Mouse (Mus musculus): ENCODE results near the gene Entpd7. TPM values are rescaled to one million over a fixed set of nuclear protein-coding genes. Genes with fewer than 3 reads are reported as not detected.

Entpd7 gene
- polyA plus RNA-seq, 1 experiment from 2014 or later = 7.9 TPM

DNA sequence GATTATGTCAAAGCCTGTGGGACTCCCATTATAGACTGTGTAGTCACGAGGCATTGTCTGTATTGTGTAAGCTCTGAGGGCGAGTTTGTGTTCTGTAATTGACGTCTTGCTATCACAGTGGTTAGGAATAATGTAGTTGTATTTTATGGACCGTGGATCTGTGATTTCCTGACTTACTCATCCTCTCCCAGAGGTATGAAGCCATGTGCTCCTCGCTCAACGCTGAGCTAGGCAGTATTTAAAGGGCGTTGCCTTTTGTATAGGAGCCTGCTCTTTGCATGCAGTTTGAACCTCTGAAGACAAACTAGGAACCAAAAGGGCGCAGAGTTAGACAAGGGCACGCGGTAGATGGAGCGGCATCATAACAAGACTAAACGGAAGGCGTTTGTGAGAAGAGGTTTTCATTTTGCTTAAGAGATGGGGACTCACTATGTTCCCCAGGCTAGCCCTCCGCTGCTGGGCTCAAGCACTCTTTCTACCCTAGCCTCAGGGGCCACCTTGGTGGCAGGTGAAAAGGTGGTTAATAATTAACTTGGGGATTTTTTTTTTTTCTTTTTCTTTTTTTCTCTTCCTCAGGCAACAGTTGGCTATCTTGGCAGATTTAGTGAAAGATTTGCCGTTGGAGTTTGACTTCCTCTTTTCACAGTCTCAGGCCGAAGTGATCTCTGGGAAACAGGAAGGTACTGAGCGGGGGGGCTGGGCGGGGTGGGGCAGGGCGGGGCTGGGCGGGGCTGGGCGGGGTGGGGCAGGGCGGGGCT is 21.9 kb downstream of the Entpd7 start:
- H3K27me3 ChIP-seq (ENCODE audit: insufficient read depth, poor library complexity, severe bottlenecking) = peaks cover 74% of the 10 kb centered on the region
- WGBS = 57% methylated on average over 22 of the region's 22 CpGs
- H3K9me3 ChIP-seq = no peaks in the 10 kb centered on the region
- no peaks in the 10 kb centered on the region for H3K4me1 ChIP-seq
- no peak overlapping the region for H3K27ac ChIP-seq
- DNase-seq (ENCODE audit: low spot score) = no peak
- no peak overlapping the region for H3K4me3 ChIP-seq
- H3K36me3 ChIP-seq = peaks cover 41% of the 10 kb centered on the region

DNA sequence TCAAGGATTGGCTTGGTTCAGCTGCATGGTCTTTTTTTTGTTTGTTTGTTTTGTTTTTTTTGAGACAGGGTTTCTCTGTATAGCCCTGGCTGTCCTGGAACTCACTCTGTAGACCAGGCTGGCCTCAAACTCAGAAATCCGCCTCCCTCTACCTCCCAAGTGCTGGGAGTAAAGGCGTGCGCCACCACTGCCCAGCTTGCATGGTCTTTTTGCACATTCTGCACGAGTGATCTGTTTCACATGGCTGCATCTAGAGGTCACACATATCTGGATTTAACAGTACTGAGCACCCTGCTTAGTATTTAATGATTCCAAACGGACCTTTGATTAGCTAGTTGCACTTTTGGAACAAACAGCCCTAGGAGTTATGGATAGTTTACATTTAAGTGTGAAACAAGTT is 22.5 kb downstream of the Entpd7 start:
- peaks cover 68% of the 10 kb centered on the region for H3K27me3 ChIP-seq (ENCODE audit: insufficient read depth, poor library complexity, severe bottlenecking)
- no peak for DNase-seq (ENCODE audit: low spot score)
- no peaks in the 10 kb centered on the region for H3K4me1 ChIP-seq
- peaks cover 39% of the 10 kb centered on the region for H3K36me3 ChIP-seq
- 72% methylated on average over 5 of the region's 5 CpGs for WGBS
- H3K4me3 ChIP-seq = no peak overlapping the region
- H3K27ac ChIP-seq = no peak overlapping the region
- no peaks in the 10 kb centered on the region for H3K9me3 ChIP-seq

GRCm38 (mm10) chr19:43720061-43720460 is 30.6 kb downstream of the Entpd7 start:
- peaks cover 73% of the 10 kb centered on the region for H3K27me3 ChIP-seq (ENCODE audit: insufficient read depth, poor library complexity, severe bottlenecking)
- H3K27ac ChIP-seq = no peak overlapping the region
- peaks cover 4% of the 10 kb centered on the region; the same call in 1 of the 2 replicates for H3K4me1 ChIP-seq
- WGBS = 92% methylated on average over 11 of the region's 11 CpGs
- peaks cover 53% of the 10 kb centered on the region for H3K36me3 ChIP-seq
- H3K4me3 ChIP-seq = no peak overlapping the region
- no peaks in the 10 kb centered on the region for H3K9me3 ChIP-seq
- DNase-seq (ENCODE audit: low spot score) = no peak

GRCm38 (mm10) chr19:43722891-43723290 is 33.4 kb downstream of the Entpd7 start:
- H3K36me3 ChIP-seq = peaks cover 66% of the 10 kb centered on the region
- WGBS = 60% methylated on average over 8 of the region's 8 CpGs
- no peak overlapping the region for H3K4me3 ChIP-seq
- H3K27ac ChIP-seq = no peak overlapping the region
- H3K9me3 ChIP-seq = no peaks in the 10 kb centered on the region
- peaks cover 83% of the 10 kb centered on the region for H3K27me3 ChIP-seq (ENCODE audit: insufficient read depth, poor library complexity, severe bottlenecking)
- no peak for DNase-seq (ENCODE audit: low spot score)
- peaks cover 4% of the 10 kb centered on the region; the same call in 1 of the 2 replicates for H3K4me1 ChIP-seq

DNA sequence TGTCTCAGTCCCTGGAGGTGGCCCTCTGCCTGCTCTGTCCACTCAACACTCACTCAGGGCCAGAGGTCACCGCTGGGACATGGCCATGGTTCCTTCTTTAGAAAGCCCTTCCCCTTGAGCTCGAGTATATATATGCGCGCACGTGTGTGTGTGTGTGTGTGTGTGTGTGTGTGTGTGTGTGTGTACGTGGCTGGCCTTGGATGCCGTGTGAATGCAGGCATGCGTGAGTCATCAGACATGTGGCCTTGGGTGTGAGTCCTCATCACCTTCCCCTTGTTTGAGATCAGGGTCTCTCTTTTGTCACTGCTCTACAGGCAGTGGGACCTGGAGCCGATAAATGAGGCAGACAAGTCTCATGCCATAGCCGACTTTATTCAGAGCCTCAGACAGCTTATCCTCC is 34.0 kb downstream of the Entpd7 start:
- Histone ChIP-seq H3K4me1 (peaks cover 4% of the 10 kb centered on the region; the same call in 1 of the 2 replicates), H3K9me3 (no peaks in the 10 kb centered on the region), H3K4me3 (no peak overlapping the region), H3K27me3 (ENCODE audit: insufficient read depth, poor library complexity, severe bottlenecking) (peaks cover 83% of the 10 kb centered on the region), H3K27ac (no peak overlapping the region), H3K36me3 (peaks cover 66% of the 10 kb centered on the region)
- WGBS = 81% methylated on average over 10 of the region's 10 CpGs
- no peak for DNase-seq (ENCODE audit: low spot score)

DNA sequence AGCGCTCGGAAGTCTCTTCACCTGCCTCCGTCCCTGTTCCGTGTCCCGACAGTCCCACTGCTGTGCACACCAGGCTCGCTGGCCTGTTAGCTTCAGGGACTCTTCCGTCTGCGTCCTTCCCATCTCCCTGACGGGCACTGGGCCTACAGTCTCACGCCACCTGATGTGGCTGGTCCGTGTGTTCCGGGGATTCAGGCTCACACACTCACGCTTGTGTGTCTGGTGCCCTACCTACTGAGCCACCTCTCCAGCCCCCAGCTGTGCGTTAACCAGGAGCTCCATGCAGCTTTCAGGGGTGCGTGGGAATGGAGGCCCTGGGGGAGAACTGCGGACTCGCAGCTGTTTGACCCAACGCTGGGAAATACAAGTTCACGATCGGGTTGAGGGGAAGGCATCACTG is 34.7 kb downstream of the Entpd7 start:
- H3K36me3 ChIP-seq = peaks cover 62% of the 10 kb centered on the region
- peaks cover 4% of the 10 kb centered on the region; the same call in 1 of the 2 replicates for H3K4me1 ChIP-seq
- peaks cover 77% of the 10 kb centered on the region for H3K27me3 ChIP-seq (ENCODE audit: insufficient read depth, poor library complexity, severe bottlenecking)
- H3K9me3 ChIP-seq = no peaks in the 10 kb centered on the region
- no peak overlapping the region for H3K4me3 ChIP-seq
- no peak overlapping the region for H3K27ac ChIP-seq
- DNase-seq (ENCODE audit: low spot score) = no peak
- 93% methylated on average over 20 of the region's 20 CpGs for WGBS

- Histone ChIP-seq H3K4me1 (peaks cover 9% of the 10 kb centered on the region), H3K27ac (no peak overlapping the region), H3K9me3 (no peaks in the 10 kb centered on the region), H3K36me3 (peaks cover 60% of the 10 kb centered on the region), H3K4me3 (no peak overlapping the region), H3K27me3 (ENCODE audit: insufficient read depth, poor library complexity, severe bottlenecking) (peaks cover 71% of the 10 kb centered on the region)
- DNase-seq (ENCODE audit: low spot score) = no peak
- 84% methylated on average over 7 of the region's 7 CpGs for WGBS
Observed at GRCm38 (mm10) chr19:43724821-43725220, 35.3 kb downstream of the Entpd7 start.

DNA sequence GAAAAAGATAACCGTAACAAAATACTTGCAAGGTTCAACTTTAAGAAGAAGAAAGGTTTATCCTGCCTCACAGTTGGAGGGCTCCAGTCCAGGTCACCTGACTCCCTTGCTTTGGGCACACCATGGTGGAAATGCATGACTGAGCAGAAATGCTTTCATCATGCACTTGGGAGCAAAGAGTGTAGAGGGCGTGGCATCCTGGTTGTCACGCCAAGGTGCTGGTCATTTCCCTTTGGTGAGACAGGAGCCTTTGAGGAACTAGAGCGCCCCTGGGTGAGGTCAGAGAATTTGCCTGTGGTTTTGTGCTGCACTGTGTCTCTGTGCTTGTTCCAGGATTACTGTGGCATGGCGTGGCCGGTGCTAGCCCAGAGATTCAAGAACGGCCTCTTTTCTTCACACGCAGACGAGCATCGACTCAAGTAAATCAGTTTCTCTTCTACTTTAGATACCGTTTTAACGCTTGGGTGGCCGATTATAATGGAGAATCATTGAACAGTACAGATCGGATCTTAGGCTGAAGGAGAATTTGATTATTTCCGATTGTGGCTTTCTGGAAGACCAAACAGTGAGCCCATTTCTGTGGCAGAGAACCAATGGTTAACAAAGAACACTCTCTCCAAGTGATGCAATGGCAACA is 37.2 kb downstream of the Entpd7 start:
- peaks cover 49% of the 10 kb centered on the region for H3K36me3 ChIP-seq
- H3K4me3 ChIP-seq = no peak overlapping the region
- no peak overlapping the region for H3K27ac ChIP-seq
- 92% methylated on average over 15 of the region's 15 CpGs for WGBS
- DNase-seq (ENCODE audit: low spot score) = no peak
- peaks cover 56% of the 10 kb centered on the region for H3K27me3 ChIP-seq (ENCODE audit: insufficient read depth, poor library complexity, severe bottlenecking)
- H3K4me1 ChIP-seq = peaks cover 13% of the 10 kb centered on the region
- no peaks in the 10 kb centered on the region for H3K9me3 ChIP-seq

DNA sequence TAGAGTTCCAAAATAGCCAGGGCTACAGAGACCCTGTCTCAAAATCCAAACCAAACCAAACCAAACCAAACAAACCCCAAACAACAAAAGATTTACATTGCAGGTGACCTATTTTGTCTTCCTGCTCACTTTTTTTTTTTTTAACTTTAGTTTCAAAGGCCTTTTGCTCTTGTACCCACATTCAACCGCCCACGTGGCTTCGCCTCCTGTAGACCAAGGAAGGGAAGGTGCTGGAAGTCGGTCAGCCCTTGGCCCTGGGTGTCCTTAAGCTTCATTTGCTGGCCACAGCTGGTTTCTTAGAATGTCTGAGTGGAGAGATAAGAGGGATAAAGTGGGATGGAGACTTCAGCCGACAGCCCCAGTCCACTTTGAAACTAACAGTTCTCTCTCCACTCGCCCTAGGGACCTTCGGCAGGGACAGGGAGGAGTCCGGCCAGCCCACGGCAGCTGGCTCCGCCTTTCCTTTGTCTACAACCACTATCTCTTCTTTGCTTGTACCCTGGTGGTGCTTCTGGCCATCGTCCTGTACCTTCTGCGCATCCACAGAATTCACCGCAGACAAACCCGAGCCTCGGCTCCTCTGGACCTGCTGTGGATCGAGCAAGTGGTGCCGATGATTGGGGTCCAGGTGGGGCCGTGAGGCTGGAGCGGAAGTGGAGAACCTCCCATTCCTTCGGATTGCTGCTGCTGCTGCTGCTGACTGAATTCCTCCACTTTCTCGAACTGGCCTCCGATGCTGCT is 40.0 kb downstream of the Entpd7 start:
- peak overlapping the region; percentile 79 for H3K27ac ChIP-seq
- peaks cover 30% of the 10 kb centered on the region for H3K27me3 ChIP-seq (ENCODE audit: insufficient read depth, poor library complexity, severe bottlenecking)
- WGBS = 27% methylated on average over 22 of the region's 22 CpGs
- peaks cover 10% of the 10 kb centered on the region for H3K4me1 ChIP-seq
- peaks cover 43% of the 10 kb centered on the region for H3K36me3 ChIP-seq
- no peaks in the 10 kb centered on the region for H3K9me3 ChIP-seq
- H3K4me3 ChIP-seq = peak overlapping the region; percentile 60
- peak; percentile 80 for DNase-seq (ENCODE audit: low spot score)

- peaks cover 41% of the 10 kb centered on the region for H3K36me3 ChIP-seq
- no peaks in the 10 kb centered on the region for H3K9me3 ChIP-seq
- DNase-seq (ENCODE audit: low spot score) = no peak
- H3K4me3 ChIP-seq = peak overlapping the region; percentile 60
- H3K27me3 ChIP-seq (ENCODE audit: insufficient read depth, poor library complexity, severe bottlenecking) = peaks cover 26% of the 10 kb centered on the region
- peak overlapping the region; percentile 79 for H3K27ac ChIP-seq
- H3K4me1 ChIP-seq = peaks cover 10% of the 10 kb centered on the region
- 28% methylated on average over 8 of the region's 8 CpGs for WGBS
Observed at GRCm38 (mm10) chr19:43730037-43730428, 40.6 kb downstream of the Entpd7 start.

GRCm38 (mm10) chr19:43731157-43731556 is 41.7 kb downstream of the Entpd7 start:
- WGBS = 50% methylated on average over 7 of the region's 7 CpGs
- H3K27ac ChIP-seq = no peak overlapping the region
- H3K27me3 ChIP-seq (ENCODE audit: insufficient read depth, poor library complexity, severe bottlenecking) = peaks cover 15% of the 10 kb centered on the region
- no peak overlapping the region for H3K4me3 ChIP-seq
- H3K9me3 ChIP-seq = no peaks in the 10 kb centered on the region
- DNase-seq (ENCODE audit: low spot score) = no peak
- peaks cover 10% of the 10 kb centered on the region for H3K4me1 ChIP-seq
- H3K36me3 ChIP-seq = peaks cover 38% of the 10 kb centered on the region

DNA sequence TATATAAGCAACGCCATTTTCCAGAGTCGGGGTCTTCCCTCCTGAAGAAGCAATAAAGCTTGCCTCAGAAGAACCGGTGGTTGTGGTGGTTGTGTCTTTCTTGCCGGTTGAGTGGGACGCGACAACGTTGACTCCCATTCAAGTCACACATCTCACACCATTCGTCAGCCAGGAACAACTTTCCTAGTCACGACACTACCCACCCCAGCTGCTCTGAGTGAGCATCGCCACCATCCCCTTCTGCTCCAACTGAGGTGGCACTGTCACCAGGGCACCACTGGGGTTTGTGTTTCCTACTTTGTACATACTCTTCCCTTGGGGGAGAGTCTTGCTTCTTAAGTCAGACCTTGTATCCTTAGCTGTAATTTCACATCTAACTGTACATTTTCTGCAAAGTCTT is 48.9 kb downstream of the Entpd7 start:
- peaks cover 88% of the 10 kb centered on the region for H3K36me3 ChIP-seq

GRCm38 (mm10) chr19:43743401-43743800 is 53.9 kb downstream of the Entpd7 start:
- Histone ChIP-seq H3K4me1 (no peaks in the 10 kb centered on the region), H3K36me3 (peaks cover 94% of the 10 kb centered on the region), H3K9me3 (no peaks in the 10 kb centered on the region), H3K27ac (no peak overlapping the region), H3K4me3 (no peak overlapping the region), H3K27me3 (ENCODE audit: insufficient read depth, poor library complexity, severe bottlenecking) (no peaks in the 10 kb centered on the region)
- no peak for DNase-seq (ENCODE audit: low spot score)
- 92% methylated on average over 7 of the region's 7 CpGs for WGBS

More for the DNA sequence above, 48.9 kb downstream of the Entpd7 start:
- Histone ChIP-seq H3K27me3 (ENCODE audit: insufficient read depth, poor library complexity, severe bottlenecking) (no peaks in the 10 kb centered on the region), H3K9me3 (no peaks in the 10 kb centered on the region), H3K4me1 (no peaks in the 10 kb centered on the region), H3K27ac (no peak overlapping the region), H3K4me3 (no peak overlapping the region)
- DNase-seq (ENCODE audit: low spot score) = no peak
- 94% methylated on average over 10 of the region's 10 CpGs for WGBS
